ENCODE assay signal across 8 mouse cellular contexts in genomic region chr19:38931566-38931890, GRCm38 (mm10). TPM values are rescaled to one million over a fixed set of nuclear protein-coding genes. Genes with fewer than 3 reads are reported as not detected.
DNase-seq lines count a peak whose midpoint lies in the region; ATAC-seq and TF ChIP-seq lines count a peak whose summit lies in the region.

No protein-coding gene starts in this region.

- TF ChIP-seq CTCF in bone marrow, adult 2 months (IDR thresholded peaks at IDR 0.05; ENCODE audit: control insufficient read depth, insufficient read depth, low read length) = no peak

- no peaks in the 10 kb centered on the region for H3K27me3 ChIP-seq in heart, embryonic 16.5 days (ENCODE audit: control insufficient read depth, insufficient read depth, low read length)
- H3K27me3 ChIP-seq in hindbrain, embryonic 11.5 days (ENCODE audit: control insufficient read depth, insufficient read depth, low read length) = no peaks in the 10 kb centered on the region
- H3K27me3 ChIP-seq in midbrain, embryonic 11.5 days (ENCODE audit: control insufficient read depth, insufficient read depth, low read length) = no peaks in the 10 kb centered on the region

- H3K27ac ChIP-seq in heart, embryonic 16.5 days (ENCODE audit: low read length) = no peak overlapping the region
- H3K27ac ChIP-seq in bone marrow, adult 2 months (ENCODE audit: control insufficient read depth, insufficient read depth, low read depth, low read length, poor library complexity) = no peak overlapping the region
- H3K27ac ChIP-seq in hindbrain, embryonic 11.5 days (ENCODE audit: low read depth, low read length) = no peak overlapping the region
- no peak overlapping the region for H3K27ac ChIP-seq in midbrain, embryonic 11.5 days (ENCODE audit: low read depth, low read length)

- H3K4me1 ChIP-seq in heart, embryonic 16.5 days (ENCODE audit: control insufficient read depth, insufficient read depth, low read length) = peaks cover 10% of the 10 kb centered on the region; the same call in 1 of the 2 replicates
- H3K4me1 ChIP-seq in bone marrow, adult 2 months (ENCODE audit: control insufficient read depth, insufficient read depth, low read length) = no peaks in the 10 kb centered on the region; the same call in 1 of the 2 replicates
- H3K4me1 ChIP-seq in hindbrain, embryonic 11.5 days (replicated peaks; ENCODE audit: control insufficient read depth, insufficient read depth, low read length) = no peaks in the 10 kb centered on the region; the same call in 1 of the 2 replicates
- H3K4me1 ChIP-seq in midbrain, embryonic 11.5 days (ENCODE audit: control insufficient read depth, insufficient read depth, low read length) = peaks cover 6% of the 10 kb centered on the region; the same call in 1 of the 2 replicates

- TF ChIP-seq POLR2A in bone marrow, adult 2 months (IDR thresholded peaks at IDR 0.05; ENCODE audit: borderline replicate concordance, control insufficient read depth, low read depth, low read length) = no peak

- 0 out of 2 replicates have a peak, but pooled peaks cover 2% of the 10 kb centered on the region for H3K36me3 ChIP-seq in heart, embryonic 16.5 days (ENCODE audit: control insufficient read depth, insufficient read depth)
- no peaks in the 10 kb centered on the region for H3K36me3 ChIP-seq in hindbrain, embryonic 11.5 days (ENCODE audit: control insufficient read depth, insufficient read depth, low read length)
- peaks cover 7% of the 10 kb centered on the region; the same call in 1 of the 2 replicates for H3K36me3 ChIP-seq in midbrain, embryonic 11.5 days (ENCODE audit: control insufficient read depth, insufficient read depth, low read length)

- H3K9ac ChIP-seq in heart, embryonic 16.5 days (ENCODE audit: low read length) = peak overlapping the region; percentile 84
- H3K9ac ChIP-seq in hindbrain, embryonic 11.5 days (ENCODE audit: low read depth, low read length) = peak overlapping the region; percentile 82
- H3K9ac ChIP-seq in midbrain, embryonic 11.5 days (ENCODE audit: low read length) = peak overlapping the region; percentile 92

- peak overlapping the region; percentile 95 for H3K4me2 ChIP-seq in heart, embryonic 16.5 days (ENCODE audit: low read depth, low read length)
- peak overlapping the region; percentile 79 for H3K4me2 ChIP-seq in hindbrain, embryonic 11.5 days (replicated peaks; ENCODE audit: low read depth, low read length)
- peak overlapping the region; percentile 82 for H3K4me2 ChIP-seq in midbrain, embryonic 11.5 days

- ATAC-seq in heart, embryonic 16.5 days (replicated peaks; ENCODE audit: extremely low read depth, insufficient read depth, low FRiP score) = no peak
- ATAC-seq in hindbrain, embryonic 11.5 days (ENCODE audit: low FRiP score) = no peak
- ATAC-seq in midbrain, embryonic 11.5 days (ENCODE audit: low FRiP score) = no peak
- ATAC-seq in megakaryocyte progenitor cell, adult 5-6 weeks (replicated peaks; ENCODE audit: poor library complexity) = no peak

- peak overlapping the region; percentile 78 for H3K4me3 ChIP-seq in heart, embryonic 16.5 days (ENCODE audit: low read length)
- H3K4me3 ChIP-seq in bone marrow, adult 2 months (replicated peaks; ENCODE audit: control insufficient read depth, low read depth, low read length) = peak overlapping the region; percentile 94
- H3K4me3 ChIP-seq in hindbrain, embryonic 11.5 days (ENCODE audit: low read depth, low read length) = peak overlapping the region; percentile 74
- H3K4me3 ChIP-seq in midbrain, embryonic 11.5 days (ENCODE audit: low read depth, low read length) = peak overlapping the region; percentile 81

- WGBS in heart, embryonic 16.5 days = 3% methylated on average over 6 of the region's 6 CpGs
- WGBS in bone marrow, adult 2 months = 5% methylated on average over 6 of the region's 6 CpGs
- WGBS in hindbrain, embryonic 11.5 days = 4% methylated on average over 6 of the region's 6 CpGs
- 2% methylated on average over 6 of the region's 6 CpGs for WGBS in midbrain, embryonic 11.5 days

- H3K9me3 ChIP-seq in heart, embryonic 16.5 days (replicated peaks; ENCODE audit: control insufficient read depth, low read length) = no peaks in the 10 kb centered on the region
- no peaks in the 10 kb centered on the region for H3K9me3 ChIP-seq in hindbrain, embryonic 11.5 days (ENCODE audit: control insufficient read depth, low read length)
- no peaks in the 10 kb centered on the region for H3K9me3 ChIP-seq in midbrain, embryonic 11.5 days (ENCODE audit: control insufficient read depth, low read length)

- no peak for DNase-seq in heart, adult 18-20 months
- no peak for DNase-seq in hindbrain, embryonic 11.5 days (ENCODE audit: low spot score)
- peak; percentile 87 for DNase-seq in midbrain, embryonic 11.5 days (ENCODE audit: low spot score, missing footprints)
- DNase-seq in adrenal gland, adult 8-10 months = no peak
- DNase-seq in kidney, adult 9 months = no peak

RNA-seq across cellular contexts. Expression of gene Hells, which starts 0.8 kb away (rescaled TPM):
- polyA plus RNA-seq in heart, embryonic 16.5 days (2015; fragmentation: Nextera tagmentation; extraction: Ambion mirVana) = 20.2 and 24.7 TPM in 2 replicates
- 1 to 10 TPM in 1 of 2 experiments, under 1 TPM in 1; 0.97 to 1.5 TPM for total RNA-seq in heart, adult 18-20 months (2021)
- polyA plus RNA-seq in bone marrow, adult 2 months (2011; ENCODE audit: insufficient read depth, insufficient read length, low replicate concordance, missing spikeins) = 23.1 and 53.7 TPM in 2 replicates
- 59.9 and 62.5 TPM in 2 replicates for polyA plus RNA-seq in hindbrain, embryonic 11.5 days (2014; fragmentation: Nextera tagmentation; extraction: Ambion mirVana)
- 94.3 and 95.7 TPM in 2 replicates for polyA plus RNA-seq in midbrain, embryonic 11.5 days (2014; fragmentation: Nextera tagmentation; extraction: Ambion mirVana)
- total RNA-seq in adrenal gland, adult 8-10 months (2022) = 1 to 10 TPM; 3.0 to 4.5 (median 4.3) TPM
- total RNA-seq in megakaryocyte progenitor cell, adult 5-6 weeks (2015) = 156 and 172 TPM in 2 replicates
- total RNA-seq in megakaryocyte progenitor cell, adult 5-6 weeks (2017) = 95.7 and 125 TPM in 2 replicates
